In the genomic region with DNA sequence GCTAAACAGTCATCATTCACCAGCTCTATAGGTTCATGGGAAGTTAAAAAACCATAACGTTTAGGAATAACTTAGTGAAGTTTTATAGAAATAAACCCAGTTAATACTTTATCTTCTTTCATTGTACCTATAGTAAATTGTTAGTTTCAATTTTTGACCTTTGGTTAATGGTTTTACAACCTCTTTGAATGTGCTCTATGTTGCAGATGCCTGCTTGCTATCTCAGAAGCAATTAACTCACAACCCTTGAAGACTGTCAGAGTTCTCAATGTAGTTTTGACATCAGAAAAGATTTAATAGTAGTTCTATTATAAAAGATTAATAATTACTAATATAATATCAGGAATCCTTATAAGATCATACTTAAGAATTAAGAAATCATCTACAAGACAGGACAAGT, we compare ENCODE assay signal across 28 mouse cellular contexts.
"Had no signal": no experiment of that assay in that cellular context is flagged by ENCODE, and none has a peak within 500 bp of the region (broad histone marks: within the 10 kb centered on the region; RNA-seq: fewer than 3 reads in every experiment).

No protein-coding gene starts in this region.

- H3K36me3 ChIP-seq: embryonic facial prominence, embryonic 10.5 days; embryonic facial prominence, embryonic 12.5 days; embryonic facial prominence, embryonic 13.5 days; embryonic facial prominence, embryonic 15.5 days; forebrain, embryonic 10.5 days; forebrain, embryonic 12.5 days; forebrain, embryonic 15.5 days had no signal

- H3K27me3 ChIP-seq: embryonic facial prominence, embryonic 12.5 days; embryonic facial prominence, embryonic 13.5 days; embryonic facial prominence, embryonic 15.5 days; forebrain, embryonic 12.5 days; forebrain, embryonic 13.5 days; forebrain, embryonic 15.5 days had no signal

- ATAC-seq: forebrain, embryonic 13.5 days; forebrain, embryonic 14.5 days; forebrain, embryonic 15.5 days; forebrain, embryonic 16.5 days; forebrain, postnatal 0 days had no signal

- H3K4me1 ChIP-seq: embryonic facial prominence, embryonic 10.5 days; embryonic facial prominence, embryonic 12.5 days; embryonic facial prominence, embryonic 13.5 days; embryonic facial prominence, embryonic 15.5 days; forebrain, embryonic 12.5 days; forebrain, embryonic 13.5 days; forebrain, embryonic 15.5 days had no signal

- DNase-seq: cerebellum, adult 8-10 months; cerebellum, adult 9-10 months; cerebellum, adult 9-11 months; cerebellum, postnatal 10 days; cerebellum, postnatal 14 days; cerebellum, postnatal 25 days; cerebellum, postnatal 36 days; embryo, embryonic 11 days; forebrain, postnatal 0 days; gastrocnemius, adult 2 months; gastrocnemius, postnatal 10 days; gastrocnemius, postnatal 14 days; gastrocnemius, postnatal 25 days; gastrocnemius, postnatal 36 days; heart, adult 11 months; heart, adult 18-20 months; heart, adult 2 months had no signal

- H3K27ac ChIP-seq: embryonic facial prominence, embryonic 10.5 days; embryonic facial prominence, embryonic 12.5 days; embryonic facial prominence, embryonic 13.5 days; embryonic facial prominence, embryonic 15.5 days; forebrain, embryonic 10.5 days; forebrain, embryonic 12.5 days; forebrain, embryonic 13.5 days; forebrain, embryonic 15.5 days; gastrocnemius, adult 2 months; heart, adult 2 months had no signal

- H3K4me2 ChIP-seq: embryonic facial prominence, embryonic 12.5 days; embryonic facial prominence, embryonic 13.5 days; embryonic facial prominence, embryonic 15.5 days; forebrain, embryonic 12.5 days; forebrain, embryonic 13.5 days; forebrain, embryonic 15.5 days had no signal

- H3K9ac ChIP-seq: embryonic facial prominence, embryonic 12.5 days; embryonic facial prominence, embryonic 13.5 days; embryonic facial prominence, embryonic 15.5 days; forebrain, embryonic 12.5 days; forebrain, embryonic 13.5 days; forebrain, embryonic 15.5 days; forebrain, postnatal 0 days had no signal

- H3K9me3 ChIP-seq: embryonic facial prominence, embryonic 10.5 days; embryonic facial prominence, embryonic 12.5 days; embryonic facial prominence, embryonic 13.5 days; embryonic facial prominence, embryonic 15.5 days; forebrain, embryonic 10.5 days; forebrain, embryonic 12.5 days; forebrain, embryonic 13.5 days; forebrain, embryonic 15.5 days had no signal

- H3K4me3 ChIP-seq: embryonic facial prominence, embryonic 10.5 days; embryonic facial prominence, embryonic 12.5 days; embryonic facial prominence, embryonic 13.5 days; embryonic facial prominence, embryonic 15.5 days; erythroblast, embryonic 14.5 days; forebrain, embryonic 10.5 days; forebrain, embryonic 12.5 days; forebrain, embryonic 13.5 days; forebrain, embryonic 15.5 days; gastrocnemius, adult 2 months; heart, adult 2 months had no signal
